Mouse (Mus musculus) kidney, embryonic 16.5 days (tissue): ENCODE measurements at regions not wholly inside any gene's neighbourhood (a gene's known extent, or its start where the extent isn't known, plus 50 kb on each side); places are given as distances from the start of the nearest gene placed in this dataset.
A peak's percentile ranks its signal among the peaks of the same experiment; 100 is the strongest.

Experiments
- ATAC-seq: fragments of 200-750 bp; cut with Nextera tagmentation; 2 replicates; pipeline ENCODE4 v1.8.0; 2017; ENCODE audit warnings: moderate TSS enrichment; ENCODE audit not compliant: low FRiP score, low TSS enrichment
- H3K27ac ChIP-seq: fragments of 300-500 bp; sonication (generic); 2 replicates; pipeline ENCODE4 v1.5.1; 2014; ENCODE audit warnings: low read length
- H3K27me3 ChIP-seq: fragments of 300-500 bp; sonication (generic); 2 replicates; pipeline ENCODE4 v1.6.1; 2014; ENCODE audit warnings: low read length, control low read depth, mixed read lengths; ENCODE audit not compliant: insufficient read depth
- H3K36me3 ChIP-seq: fragments of 300-500 bp; sonication (generic); 2 replicates; pipeline ENCODE4 v1.6.1; 2014; ENCODE audit warnings: low read length, control low read depth, mixed read lengths; ENCODE audit not compliant: insufficient read depth
- H3K4me1 ChIP-seq: fragments of 300-500 bp; sonication (generic); 2 replicates; pipeline ENCODE4 v1.6.1; 2014; ENCODE audit warnings: low read length, control low read depth, mixed read lengths; ENCODE audit not compliant: insufficient read depth
- H3K4me2 ChIP-seq: fragments of 300-500 bp; sonication (generic); replicated peaks from 2 replicates; pipeline ENCODE4 v1.6.1; 2014; ENCODE audit warnings: low read depth, low read length
- H3K4me3 ChIP-seq: fragments of 300-500 bp; sonication (generic); 2 replicates; pipeline ENCODE4 v1.5.1; 2014; ENCODE audit warnings: mild to moderate bottlenecking, low read length
- H3K9ac ChIP-seq: fragments of 300-500 bp; sonication (generic); replicated peaks from 2 replicates; pipeline ENCODE4 v1.6.1; 2014; ENCODE audit warnings: low read length
- H3K9me3 ChIP-seq: fragments of 300-500 bp; sonication (generic); 2 replicates; pipeline ENCODE4 v1.6.1; 2016; ENCODE audit warnings: low read length, control low read depth
- WGBS: fragments of 180-500 bp; shearing (Covaris S2); extraction: QIAGEN DNeasy Blood & Tissue Kit; methylation state at CpG from one replicate; pipeline ENCODE4 v1.1.7; 2014; 5-methylcytosine and 5-hydroxymethylcytosine counted together

GRCm38 (mm10) chr5:111901678-111902077, 168.0 kb downstream of the Gm26897 start:
- no peak overlapping the region for H3K9ac ChIP-seq
- peak; percentile 63; the same call in 1 of the 2 replicates for ATAC-seq

GRCm38 (mm10) chr5:111908085-111908484, 174.4 kb downstream of the Gm26897 start:
- Histone ChIP-seq H3K27me3 (no peaks in the 10 kb centered on the region), H3K9me3 (no peaks in the 10 kb centered on the region), H3K4me3 (no peak overlapping the region), H3K4me2 (no peak overlapping the region), H3K9ac (no peak overlapping the region), H3K36me3 (no peaks in the 10 kb centered on the region), H3K4me1 (no peaks in the 10 kb centered on the region), H3K27ac (no peak overlapping the region)
- 85% methylated on average over 14 of the region's 14 CpGs for whole genome bisulfite sequencing
- no peak for ATAC-seq

More at GRCm38 (mm10) chr5:111901678-111902077, 168.0 kb downstream of the Gm26897 start:
- Histone ChIP-seq H3K9me3 (no peaks in the 10 kb centered on the region), H3K4me1 (no peaks in the 10 kb centered on the region), H3K27me3 (peaks cover 39% of the 10 kb centered on the region), H3K4me2 (no peak overlapping the region), H3K4me3 (no peak overlapping the region), H3K27ac (no peak overlapping the region), H3K36me3 (no peaks in the 10 kb centered on the region)
- 20% methylated on average over 5 of the region's 5 CpGs for WGBS

GRCm38 (mm10) chr5:111910514-111910913, 176.8 kb downstream of the Gm26897 start:
- Histone ChIP-seq H3K4me2 (no peak overlapping the region), H3K36me3 (no peaks in the 10 kb centered on the region), H3K9me3 (no peaks in the 10 kb centered on the region), H3K9ac (no peak overlapping the region), H3K4me1 (no peaks in the 10 kb centered on the region), H3K4me3 (no peak overlapping the region), H3K27ac (no peak overlapping the region), H3K27me3 (no peaks in the 10 kb centered on the region; the same call in 1 of the 2 replicates)
- no peak for ATAC-seq
- 80% methylated on average over 8 of the region's 8 CpGs for WGBS

GRCm38 (mm10) chr5:111913354-111913753, 179.6 kb downstream of the Gm26897 start:
- Histone ChIP-seq H3K4me2 (0 out of 2 replicates have a peak overlapping the region, but pooled peaks have one; percentile 2), H3K9me3 (no peaks in the 10 kb centered on the region), H3K4me3 (no peak overlapping the region), H3K27me3 (peaks cover 6% of the 10 kb centered on the region), H3K27ac (no peak overlapping the region), H3K36me3 (no peaks in the 10 kb centered on the region), H3K4me1 (no peaks in the 10 kb centered on the region), H3K9ac (no peak overlapping the region)
- no peak for ATAC-seq
- WGBS: 49% methylated on average over 7 of the region's 7 CpGs

- no peak overlapping the region for H3K4me3 ChIP-seq
- no peak overlapping the region for H3K27ac ChIP-seq
- no peak for ATAC-seq
- H3K9me3 ChIP-seq: no peaks in the 10 kb centered on the region
- no peak overlapping the region for H3K9ac ChIP-seq
- peaks cover 13% of the 10 kb centered on the region for H3K27me3 ChIP-seq
- H3K36me3 ChIP-seq: no peaks in the 10 kb centered on the region
- 81% methylated on average over 3 of the region's 3 CpGs for WGBS
- no peak overlapping the region for H3K4me2 ChIP-seq
- H3K4me1 ChIP-seq: peaks cover 5% of the 10 kb centered on the region; the same call in 1 of the 2 replicates
Observed at GRCm38 (mm10) chr5:111914296-111914695, 180.6 kb downstream of the Gm26897 start.

GRCm38 (mm10) chr5:111917643-111918252, 184.0 kb downstream of the Gm26897 start:
- 27% methylated on average over 8 of the region's 8 CpGs for WGBS
- no peak overlapping the region for H3K4me3 ChIP-seq
- no peak overlapping the region for H3K4me2 ChIP-seq
- no peaks in the 10 kb centered on the region for H3K9me3 ChIP-seq
- ATAC-seq: no peak
- no peaks in the 10 kb centered on the region for H3K36me3 ChIP-seq
- H3K27ac ChIP-seq: no peak overlapping the region
- peaks cover 13% of the 10 kb centered on the region; the same call in 1 of the 2 replicates for H3K4me1 ChIP-seq
- peaks cover 21% of the 10 kb centered on the region for H3K27me3 ChIP-seq
- no peak overlapping the region for H3K9ac ChIP-seq

- peaks cover 21% of the 10 kb centered on the region for H3K27me3 ChIP-seq
- H3K9ac ChIP-seq: no peak overlapping the region
- H3K27ac ChIP-seq: no peak overlapping the region
- no peaks in the 10 kb centered on the region for H3K9me3 ChIP-seq
- H3K4me1 ChIP-seq: peaks cover 23% of the 10 kb centered on the region; the same call in 1 of the 2 replicates
- WGBS: 19% methylated on average over 14 of the region's 14 CpGs
- no peaks in the 10 kb centered on the region for H3K36me3 ChIP-seq
- ATAC-seq: no peak
- H3K4me3 ChIP-seq: no peak overlapping the region
- no peak overlapping the region for H3K4me2 ChIP-seq
Observed at GRCm38 (mm10) chr5:111918888-111919287, 185.2 kb downstream of the Gm26897 start.

GRCm38 (mm10) chr5:111922991-111923701, 189.4 kb downstream of the Gm26897 start:
- Histone ChIP-seq H3K4me1 (peaks cover 23% of the 10 kb centered on the region; the same call in 1 of the 2 replicates), H3K9me3 (no peaks in the 10 kb centered on the region), H3K27me3 (peaks cover 17% of the 10 kb centered on the region), H3K36me3 (no peaks in the 10 kb centered on the region), H3K4me2 (no peak overlapping the region; the same call in 1 of the 2 replicates), H3K27ac (no peak overlapping the region), H3K9ac (no peak overlapping the region), H3K4me3 (no peak overlapping the region)
- peak; percentile 85 for ATAC-seq
- 42% methylated on average over 18 of the region's 18 CpGs for WGBS

- Histone ChIP-seq H3K9me3 (no peaks in the 10 kb centered on the region), H3K27ac (no peak overlapping the region), H3K27me3 (no peaks in the 10 kb centered on the region), H3K4me1 (peaks cover 24% of the 10 kb centered on the region), H3K36me3 (no peaks in the 10 kb centered on the region), H3K4me3 (no peak overlapping the region), H3K9ac (no peak overlapping the region), H3K4me2 (no peak overlapping the region)
- no peak for ATAC-seq
- WGBS: 49% methylated on average over 6 of the region's 6 CpGs
Observed at GRCm38 (mm10) chr5:111925757-111926156, 192.0 kb downstream of the Gm26897 start.
